Mouse (Mus musculus): Measurements from ENCODE around the gene AI481877. TPM values are rescaled to one million over a fixed set of nuclear protein-coding genes. Genes with fewer than 3 reads are reported as not detected.

Gene AI481877
- polyA plus RNA-seq, 1 experiment, result not detected

DNA sequence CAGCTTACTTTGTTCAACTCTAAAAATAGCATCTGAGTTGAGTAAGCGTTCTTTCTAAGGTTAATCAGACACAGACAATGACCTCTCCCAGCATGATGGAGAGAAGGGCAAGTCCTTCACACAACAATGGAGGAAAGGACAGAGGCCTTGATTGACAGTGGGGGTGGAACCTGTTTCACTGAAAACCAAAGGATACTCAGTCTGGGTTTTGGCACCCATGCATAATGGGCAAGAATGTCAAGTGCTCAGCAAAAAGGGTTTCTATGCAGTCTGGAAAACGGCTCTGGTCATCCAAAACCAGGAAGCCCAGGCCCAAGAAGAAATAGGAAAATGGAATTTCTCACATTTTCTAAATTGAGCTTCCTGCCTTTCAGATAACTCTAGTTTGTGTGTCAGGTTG is 33.8 kb upstream of the AI481877 start:
- TF ChIP-seq TAL1 (IDR thresholded peaks at IDR 0.05; ENCODE audit: low read length), result no peak
- no peak for TF ChIP-seq GATA1 (IDR thresholded peaks at IDR 0.05; ENCODE audit: low read length)
- Histone ChIP-seq H3K4me3 (replicated peaks) (no peak overlapping the region), H3K36me3 (ENCODE audit: control insufficient read depth) (no peaks in the 10 kb centered on the region), H3K27me3 (ENCODE audit: control insufficient read depth) (no peaks in the 10 kb centered on the region), H3K4me1 (ENCODE audit: control insufficient read depth) (peaks cover 19% of the 10 kb centered on the region), H3K9me3 (ENCODE audit: control insufficient read depth, low read length) (no peaks in the 10 kb centered on the region)

DNA sequence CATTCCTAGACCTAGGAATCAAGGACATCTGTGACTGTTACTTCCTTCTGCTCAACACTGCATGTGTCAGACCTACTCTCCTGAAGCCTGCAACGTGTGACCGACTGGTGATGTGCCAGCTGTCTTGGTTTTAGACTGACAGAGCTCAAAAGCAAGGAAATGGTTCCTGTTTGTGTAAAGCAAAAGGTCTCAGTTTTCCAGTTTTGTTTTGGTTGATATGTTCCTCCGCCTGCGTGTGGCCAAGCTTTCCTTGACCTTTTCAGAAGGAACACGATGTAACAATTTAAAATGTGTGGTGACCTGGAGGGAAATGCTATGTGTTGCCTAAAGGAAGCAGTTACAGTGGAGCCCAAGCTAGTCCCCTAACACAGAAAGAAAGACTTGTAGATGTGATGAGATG is 31.2 kb upstream of the AI481877 start:
- no peaks in the 10 kb centered on the region for H3K36me3 ChIP-seq (ENCODE audit: control insufficient read depth)
- H3K27me3 ChIP-seq (ENCODE audit: control insufficient read depth), result no peaks in the 10 kb centered on the region
- no peaks in the 10 kb centered on the region for H3K9me3 ChIP-seq (ENCODE audit: control insufficient read depth, low read length)
- H3K4me1 ChIP-seq (ENCODE audit: control insufficient read depth), result peaks cover 20% of the 10 kb centered on the region
- H3K4me3 ChIP-seq (replicated peaks), result no peak overlapping the region
- TF ChIP-seq TAL1 (IDR thresholded peaks at IDR 0.05; ENCODE audit: low read length), result no peak

DNA sequence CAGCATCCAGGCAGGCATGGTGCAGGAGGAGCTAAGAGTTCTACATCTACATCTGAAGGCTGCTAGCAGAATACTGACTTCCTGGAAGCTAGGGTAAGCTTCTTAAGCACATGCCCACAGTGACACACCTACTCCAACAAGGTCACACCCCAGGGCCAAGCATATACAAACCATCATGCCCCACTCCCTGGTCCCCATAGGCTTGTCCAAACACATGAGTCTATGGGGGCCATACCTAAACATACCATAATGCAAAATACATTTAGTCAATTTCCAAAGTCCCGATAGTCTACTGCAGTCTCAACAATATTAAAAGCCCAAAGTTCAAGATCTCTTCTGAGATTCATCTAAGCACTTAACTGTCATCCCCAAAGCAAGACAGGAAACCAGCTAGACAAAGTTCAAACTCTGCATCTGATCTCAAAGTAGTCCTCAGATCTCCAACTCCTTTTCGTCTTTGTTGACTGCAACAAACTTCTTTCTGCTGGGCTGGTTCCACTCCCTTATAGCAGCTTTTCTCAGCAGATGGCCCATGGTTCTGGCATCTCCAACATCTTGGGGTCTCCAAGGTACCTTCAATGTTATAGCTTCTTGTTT is 28.6 kb upstream of the AI481877 start:
- no peaks in the 10 kb centered on the region for H3K36me3 ChIP-seq (ENCODE audit: control insufficient read depth)
- no peak for TF ChIP-seq GATA1 (IDR thresholded peaks at IDR 0.05; ENCODE audit: low read length)
- no peak for TF ChIP-seq TAL1 (IDR thresholded peaks at IDR 0.05; ENCODE audit: low read length)
- H3K9me3 ChIP-seq (ENCODE audit: control insufficient read depth, low read length), result no peaks in the 10 kb centered on the region
- no peaks in the 10 kb centered on the region for H3K27me3 ChIP-seq (ENCODE audit: control insufficient read depth)
- no peak overlapping the region for H3K4me3 ChIP-seq (replicated peaks)
- H3K4me1 ChIP-seq (ENCODE audit: control insufficient read depth), result peaks cover 11% of the 10 kb centered on the region

DNA sequence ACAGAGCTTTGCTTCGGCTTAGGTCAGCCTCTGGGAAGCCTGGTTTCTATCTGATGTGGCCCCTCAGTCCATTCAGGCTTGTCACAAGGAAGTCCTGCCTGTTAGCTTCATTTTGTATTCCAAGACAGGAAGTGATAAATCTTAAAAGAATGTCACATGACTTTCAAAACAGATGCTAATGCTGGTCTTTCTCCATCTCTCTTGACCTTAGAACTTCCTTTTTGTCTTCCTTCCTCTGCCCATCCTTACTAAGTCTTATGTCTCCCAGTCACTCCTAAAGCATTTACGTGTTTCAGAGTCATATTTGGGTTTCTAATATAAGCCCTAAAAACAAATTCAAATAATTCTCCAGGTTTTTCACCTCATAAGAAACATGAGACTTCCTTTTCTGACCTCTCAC is 25.3 kb upstream of the AI481877 start:
- TF ChIP-seq TAL1 (IDR thresholded peaks at IDR 0.05; ENCODE audit: low read length), result no peak
- no peak for TF ChIP-seq GATA1 (IDR thresholded peaks at IDR 0.05; ENCODE audit: low read length)
- Histone ChIP-seq H3K9me3 (ENCODE audit: control insufficient read depth, low read length) (no peaks in the 10 kb centered on the region), H3K27me3 (ENCODE audit: control insufficient read depth) (no peaks in the 10 kb centered on the region)

DNA sequence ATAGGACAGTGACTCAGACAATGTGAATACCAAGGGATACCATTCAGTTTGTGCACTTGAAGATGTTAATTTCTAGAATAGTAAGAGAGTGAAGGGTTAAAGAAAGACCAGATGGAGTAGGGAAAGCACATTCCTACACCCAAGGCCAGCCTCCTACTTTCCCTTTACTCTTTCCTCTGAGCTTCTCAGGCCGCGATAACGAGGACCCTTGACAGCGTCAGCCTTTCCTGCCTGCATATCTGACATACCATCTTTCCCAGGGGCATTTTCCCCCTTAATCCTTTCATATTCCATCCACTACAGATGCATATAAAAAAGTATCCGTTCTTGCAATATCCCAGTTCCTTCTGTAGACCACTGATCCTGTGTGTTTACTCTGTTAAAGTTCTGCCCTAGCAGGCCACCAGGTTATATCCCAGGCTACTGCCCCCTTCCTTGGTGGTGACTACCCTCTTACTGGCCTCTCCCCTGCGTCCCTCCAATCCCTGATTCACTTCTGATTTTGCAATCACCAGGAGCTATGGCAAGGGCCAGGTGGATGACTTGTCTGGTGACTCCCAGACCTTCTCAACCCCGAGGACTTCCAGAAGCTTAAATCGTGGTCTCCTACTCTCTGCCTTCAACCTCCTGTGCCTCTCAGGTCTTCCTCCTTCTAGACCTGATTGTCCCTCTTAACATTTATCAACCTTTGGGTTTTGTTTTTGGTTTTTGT is 22.3 kb upstream of the AI481877 start:
- Histone ChIP-seq H3K27me3 (ENCODE audit: control insufficient read depth) (no peaks in the 10 kb centered on the region), H3K9me3 (ENCODE audit: control insufficient read depth, low read length) (no peaks in the 10 kb centered on the region), H3K4me3 (replicated peaks) (no peak overlapping the region), H3K4me1 (ENCODE audit: control insufficient read depth) (peaks cover 26% of the 10 kb centered on the region), H3K36me3 (ENCODE audit: control insufficient read depth) (no peaks in the 10 kb centered on the region)
- no peak for TF ChIP-seq TAL1 (IDR thresholded peaks at IDR 0.05; ENCODE audit: low read length)
- no peak for TF ChIP-seq GATA1 (IDR thresholded peaks at IDR 0.05; ENCODE audit: low read length)

More for the DNA sequence above, 25.3 kb upstream of the AI481877 start:
- Histone ChIP-seq H3K4me1 (ENCODE audit: control insufficient read depth) (peaks cover 14% of the 10 kb centered on the region), H3K36me3 (ENCODE audit: control insufficient read depth) (no peaks in the 10 kb centered on the region), H3K4me3 (replicated peaks) (no peak overlapping the region)

DNA sequence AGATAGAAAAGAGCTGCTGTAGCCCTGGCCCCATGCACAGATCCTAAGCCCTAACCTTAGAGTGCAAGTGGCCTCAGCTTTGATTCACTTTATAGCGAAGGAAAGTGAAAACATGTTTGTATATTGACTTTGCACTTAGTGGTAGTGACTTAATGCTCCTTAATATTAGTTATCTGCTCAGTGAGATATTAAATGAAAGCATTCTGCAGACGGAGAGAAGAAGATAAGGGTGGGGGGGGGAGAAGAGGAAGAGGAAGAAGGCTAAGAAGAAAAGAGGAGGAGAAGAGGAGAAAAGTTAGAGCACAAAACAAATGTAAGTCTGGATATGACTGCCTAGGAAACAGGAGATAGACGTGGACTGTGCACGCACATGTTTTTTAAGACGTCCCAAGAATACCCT is 21.5 kb upstream of the AI481877 start:
- Histone ChIP-seq H3K4me3 (replicated peaks) (no peak overlapping the region), H3K9me3 (ENCODE audit: control insufficient read depth, low read length) (no peaks in the 10 kb centered on the region), H3K36me3 (ENCODE audit: control insufficient read depth) (no peaks in the 10 kb centered on the region), H3K27me3 (ENCODE audit: control insufficient read depth) (no peaks in the 10 kb centered on the region), H3K4me1 (ENCODE audit: control insufficient read depth) (peaks cover 30% of the 10 kb centered on the region)
- TF ChIP-seq TAL1 (IDR thresholded peaks at IDR 0.05; ENCODE audit: low read length), result no peak
- TF ChIP-seq GATA1 (IDR thresholded peaks at IDR 0.05; ENCODE audit: low read length), result no peak

DNA sequence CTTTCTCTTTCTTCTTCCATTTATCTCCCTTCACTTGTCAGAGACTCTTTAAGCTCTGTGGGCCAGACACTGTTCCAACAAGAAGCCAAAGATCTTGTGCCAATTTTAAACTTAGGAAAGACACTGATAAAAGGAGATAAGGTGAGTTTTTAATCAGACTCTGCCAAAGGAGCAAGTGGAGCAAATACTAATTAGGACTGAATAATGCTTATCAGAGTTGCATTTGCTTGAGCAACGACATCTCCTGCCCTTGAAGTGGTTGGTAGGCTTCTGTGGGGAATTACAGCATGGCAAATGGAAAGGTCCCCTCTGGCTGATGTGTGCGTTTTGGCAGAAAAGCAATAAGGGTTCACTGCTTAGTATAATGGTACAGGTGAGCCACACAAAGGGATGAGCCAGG is 18.9 kb upstream of the AI481877 start:
- Histone ChIP-seq H3K27me3 (ENCODE audit: control insufficient read depth) (no peaks in the 10 kb centered on the region), H3K4me1 (ENCODE audit: control insufficient read depth) (peaks cover 38% of the 10 kb centered on the region), H3K4me3 (replicated peaks) (no peak overlapping the region), H3K9me3 (ENCODE audit: control insufficient read depth, low read length) (no peaks in the 10 kb centered on the region), H3K36me3 (ENCODE audit: control insufficient read depth) (no peaks in the 10 kb centered on the region)
- TF ChIP-seq TAL1 (IDR thresholded peaks at IDR 0.05; ENCODE audit: low read length) (no peak), GATA1 (IDR thresholded peaks at IDR 0.05; ENCODE audit: low read length) (no peak)

DNA sequence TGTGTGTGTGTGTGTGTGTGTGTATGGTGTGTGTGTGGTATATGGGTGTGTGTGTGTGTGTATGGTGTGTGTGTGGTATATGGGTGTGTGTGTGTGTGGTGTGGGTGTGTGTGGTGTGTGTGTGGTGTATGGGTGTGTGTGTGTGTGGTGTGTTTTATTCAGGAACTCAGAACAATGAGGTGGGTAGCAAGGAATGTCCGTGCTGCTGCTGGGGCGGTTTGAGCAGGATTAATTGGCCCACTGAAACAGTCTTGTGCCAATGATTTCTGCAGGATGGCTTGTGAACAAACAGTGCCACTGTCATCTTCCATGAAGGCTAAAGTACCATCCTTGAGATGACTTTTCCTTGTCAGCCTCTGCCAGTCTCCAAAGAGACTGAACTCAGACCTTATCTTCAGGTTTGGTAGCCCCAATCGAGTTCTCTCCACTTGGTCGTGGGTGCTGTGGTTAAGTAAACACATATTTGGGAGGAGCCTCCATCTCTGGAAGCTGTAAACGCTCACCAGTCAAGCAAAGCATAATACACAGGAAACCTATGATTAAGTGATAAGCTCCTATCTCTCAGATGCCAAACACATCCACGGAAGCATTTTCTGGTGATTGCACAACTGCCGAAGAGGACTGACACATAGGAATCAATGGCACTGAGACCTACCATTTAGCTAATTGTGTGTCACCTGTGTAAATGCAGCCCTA is 18.3 kb upstream of the AI481877 start:
- no peaks in the 10 kb centered on the region for H3K9me3 ChIP-seq (ENCODE audit: control insufficient read depth, low read length)
- no peaks in the 10 kb centered on the region for H3K36me3 ChIP-seq (ENCODE audit: control insufficient read depth)
- TF ChIP-seq GATA1 (IDR thresholded peaks at IDR 0.05; ENCODE audit: low read length) (no peak), TAL1 (IDR thresholded peaks at IDR 0.05; ENCODE audit: low read length) (no peak)
- H3K27me3 ChIP-seq (ENCODE audit: control insufficient read depth), result no peaks in the 10 kb centered on the region
- no peak overlapping the region for H3K4me3 ChIP-seq (replicated peaks)
- peaks cover 34% of the 10 kb centered on the region for H3K4me1 ChIP-seq (ENCODE audit: control insufficient read depth)

DNA sequence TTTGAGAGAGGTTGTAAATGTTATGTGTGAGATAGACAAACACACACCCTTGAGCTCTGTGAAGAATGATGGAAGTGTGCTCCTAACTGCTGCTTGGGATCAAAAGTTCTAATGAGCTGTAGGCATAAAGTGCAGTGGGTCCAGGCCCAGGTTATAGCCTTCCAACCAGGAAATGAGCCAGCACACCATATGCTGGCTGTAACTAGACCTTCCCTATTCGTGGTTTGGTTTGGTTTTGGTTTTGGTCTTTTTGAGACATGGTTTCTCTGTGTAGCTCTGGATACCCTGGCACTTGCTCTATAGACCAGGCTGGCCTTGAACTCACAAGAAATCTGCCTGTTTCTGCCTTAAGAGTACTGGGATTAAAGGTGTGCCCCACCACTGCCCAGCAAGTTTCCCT is 13.2 kb upstream of the AI481877 start:
- no peaks in the 10 kb centered on the region for H3K9me3 ChIP-seq (ENCODE audit: control insufficient read depth, low read length)
- TF ChIP-seq GATA1 (IDR thresholded peaks at IDR 0.05; ENCODE audit: low read length), result no peak
- no peak for TF ChIP-seq TAL1 (IDR thresholded peaks at IDR 0.05; ENCODE audit: low read length)
- no peaks in the 10 kb centered on the region for H3K36me3 ChIP-seq (ENCODE audit: control insufficient read depth)
- peaks cover 18% of the 10 kb centered on the region for H3K4me1 ChIP-seq (ENCODE audit: control insufficient read depth)
- H3K4me3 ChIP-seq (replicated peaks), result no peak overlapping the region
- H3K27me3 ChIP-seq (ENCODE audit: control insufficient read depth), result no peaks in the 10 kb centered on the region
